Comparison of ENCODE assay signal across 8 mouse cellular contexts in genomic region chr6:120665415-120665815, GRCm38 (mm10). TPM values are rescaled to one million over a fixed set of nuclear protein-coding genes. Genes with fewer than 3 reads are reported as not detected.
DNase-seq lines count a peak whose midpoint lies in the region; ATAC-seq lines count a peak whose summit lies in the region.

No protein-coding gene starts in this region.

- H3K4me2 ChIP-seq in hindbrain, embryonic 16.5 days (ENCODE audit: low read length) = peak overlapping the region; percentile 100

- peak overlapping the region; percentile 83 for H3K9ac ChIP-seq in hindbrain, embryonic 16.5 days (ENCODE audit: low read depth, low read length)

- H3K4me3 ChIP-seq in hindbrain, embryonic 16.5 days (ENCODE audit: low read length) = peak overlapping the region; percentile 95

- WGBS in hindbrain, embryonic 16.5 days = under 1% methylated on average over 21 of the region's 21 CpGs

- H3K9me3 ChIP-seq in hindbrain, embryonic 16.5 days (ENCODE audit: control insufficient read depth, low read length) = no peaks in the 10 kb centered on the region

- intact Hi-C loops in left cerebral cortex, postnatal 25 days (cut with DNase I) = loop anchor here (5.0 kb wide), 2 partner anchors 68 to 133 kb away; partner anchors contain the start of gene Hdhd5

- ATAC-seq in hindbrain, embryonic 16.5 days = peak; percentile 72
- ATAC-seq in megakaryocyte-erythroid progenitor cell, adult 5-6 weeks (replicated peaks; ENCODE audit: low FRiP score, low TSS enrichment, poor library complexity, severe bottlenecking) = peak; percentile 66
- no peak for ATAC-seq in monocyte, adult 5-6 weeks (replicated peaks; ENCODE audit: insufficient number of reproducible peaks, low FRiP score, low TSS enrichment, poor library complexity, severe bottlenecking)

- H3K27ac ChIP-seq in hindbrain, embryonic 16.5 days (ENCODE audit: low read depth, low read length) = peak overlapping the region; percentile 94

- H3K27me3 ChIP-seq in hindbrain, embryonic 16.5 days (replicated peaks; ENCODE audit: control insufficient read depth, insufficient read depth, low read length) = 0 out of 2 replicates have a peak, but pooled peaks cover 3% of the 10 kb centered on the region

- peak; percentile 84 for DNase-seq in adrenal gland, postnatal 10 days
- DNase-seq in cerebellum, postnatal 4 days (ENCODE audit: low spot score in 2 of 2) = peak; percentile 24 to 65
- DNase-seq in gastrocnemius, adult 8-10 months (ENCODE audit: low spot score in 2 of 2) = peak; percentile 55 to 72
- DNase-seq in left cerebral cortex, postnatal 25 days (ENCODE audit: low spot score in 2 of 2) = peak; percentile 12 to 29
- DNase-seq in skeletal muscle tissue, adult 2 months (ENCODE audit: low read depth, low spot score) = peak; percentile 81

- no peaks in the 10 kb centered on the region for H3K36me3 ChIP-seq in hindbrain, embryonic 16.5 days (ENCODE audit: control insufficient read depth, insufficient read depth, low read length)

- peaks cover 8% of the 10 kb centered on the region; the same call in 1 of the 2 replicates for H3K4me1 ChIP-seq in hindbrain, embryonic 16.5 days (ENCODE audit: control insufficient read depth, insufficient read depth, low read depth, low read length)

RNA-seq across cellular contexts. Expression of gene Cecr2, which starts 0.8 kb away (rescaled TPM):
- 10 to 100 TPM; 15.7 to 29.4 TPM for total RNA-seq in adrenal gland, postnatal 10 days (2021)
- total RNA-seq in gastrocnemius, adult 8-10 months (2022) = 10 to 100 TPM in 3 of 4 experiments, 1 to 10 TPM in 1; 6.0 to 15.5 (median 13.8) TPM
- polyA plus RNA-seq in hindbrain, embryonic 16.5 days (2015; fragmentation: Nextera tagmentation; extraction: Ambion mirVana) = 1.8 and 2.0 TPM in 2 replicates
- total RNA-seq in left cerebral cortex, postnatal 25 days (2021) = 1 to 10 TPM; 3.4 to 4.6 TPM
- 10.0 and 20.7 TPM in 2 replicates for total RNA-seq in megakaryocyte-erythroid progenitor cell, adult 5-6 weeks (2014; fragmentation: Nextera tagmentation)
- total RNA-seq in megakaryocyte-erythroid progenitor cell, adult 5-6 weeks (2017) = 10.9 and 11.8 TPM in 2 replicates
- 1.5 to 4.0 TPM (median 3.3 TPM) in 3 replicates for total RNA-seq in monocyte, adult 5-6 weeks (2017)

Comparison
In these comparisons a context has a peak if more than half of its experiments do, and no peak if none do; other contexts are left out.
1. DNase-seq: peak in every context shown above with its lines; median percentile 84 in adrenal gland, postnatal 10 days; 81 in skeletal muscle tissue, adult 2 months; 64 in gastrocnemius, adult 8-10 months; 44 in cerebellum, postnatal 4 days; 20 in left cerebral cortex, postnatal 25 days.